Mouse (Mus musculus): ENCODE data around the gene Dll4. TPM values are rescaled to one million over a fixed set of nuclear protein-coding genes. Genes with fewer than 3 reads are reported as not detected.

Dll4 gene
- total RNA-seq, 1 experiment, result 0.27 TPM

- no peaks in the 10 kb centered on the region for H3K36me3 ChIP-seq (ENCODE audit: control insufficient read depth, insufficient read depth, low read length, poor library complexity, severe bottlenecking)
- TF ChIP-seq CHD2 (IDR thresholded peaks at IDR 0.05; ENCODE audit: low read depth, low read length) (no peak), MAFK (IDR thresholded peaks at IDR 0.05; ENCODE audit: insufficient read depth, low read depth, low read length) (no peak), HCFC1 (IDR thresholded peaks at IDR 0.05; ENCODE audit: borderline replicate concordance, insufficient read depth, low read length) (no peak), ZC3H11A (IDR thresholded peaks at IDR 0.05; ENCODE audit: borderline replicate concordance, low read depth, low read length) (no peak), ZNF384 (IDR thresholded peaks at IDR 0.05; ENCODE audit: low read depth, low read length) (no peak)
- H3K9ac ChIP-seq (ENCODE audit: insufficient read depth, low read depth, low read length, poor library complexity, severe bottlenecking), result peak overlapping the region; percentile 23; the same call in 1 of the 2 replicates
- no peak for DNase-seq (ENCODE audit: low read depth, low spot score)
- in situ Hi-C loops (cut with MboI; ENCODE audit: low sequenced_read_pairs in 2 of 2, unreplicated experiment in 2 of 2), result loop anchor here in 1 of 2 experiments (25.0 kb wide), 1 partner anchor 186 kb away; no protein-coding TSS in a partner anchor
- H3K4me1 ChIP-seq (ENCODE audit: control insufficient read depth in 2 of 2, insufficient read depth in 2 of 2, low read length in 2 of 2, poor library complexity in 1 of 2), result peaks cover 0 to 5% of the 10 kb centered on the region in 2 experiments; a peak in 2 of 4 replicates
- peak overlapping the region; percentile 62 to 69 for H3K4me3 ChIP-seq (ENCODE audit: insufficient read depth in 1 of 2, low read depth in 1 of 2, low read length in 2 of 2, poor library complexity in 1 of 2, severe bottlenecking in 1 of 2)
- no peak overlapping the region for H3K27ac ChIP-seq (ENCODE audit: insufficient read depth, low read depth, low read length, poor library complexity, severe bottlenecking)
- H3K9me3 ChIP-seq (ENCODE audit: control insufficient read depth, insufficient read depth, low read depth, low read length), result no peaks in the 10 kb centered on the region
Measured at GRCm38 (mm10) chr2:119326161-119327101, 847 bp downstream of the Dll4 start.

GRCm38 (mm10) chr2:119327102-119327480 lies 1.5 kb downstream of the Dll4 start:
- Histone ChIP-seq H3K4me3 (ENCODE audit: insufficient read depth in 1 of 2, low read depth in 1 of 2, low read length in 2 of 2, poor library complexity in 1 of 2, severe bottlenecking in 1 of 2) (peak overlapping the region; percentile 62 to 69), H3K9ac (ENCODE audit: insufficient read depth, low read depth, low read length, poor library complexity, severe bottlenecking) (peak overlapping the region; percentile 37; the same call in 1 of the 2 replicates), H3K36me3 (ENCODE audit: control insufficient read depth, insufficient read depth, low read length, poor library complexity, severe bottlenecking) (no peaks in the 10 kb centered on the region), H3K27ac (ENCODE audit: insufficient read depth, low read depth, low read length, poor library complexity, severe bottlenecking) (no peak overlapping the region), H3K4me1 (ENCODE audit: control insufficient read depth in 2 of 2, insufficient read depth in 2 of 2, low read length in 2 of 2, poor library complexity in 1 of 2) (peaks cover 0 to 3% of the 10 kb centered on the region in 2 experiments; a peak in 1 of 4 replicates), H3K9me3 (ENCODE audit: control insufficient read depth, insufficient read depth, low read depth, low read length) (no peaks in the 10 kb centered on the region)
- no peak for TF ChIP-seq HCFC1 (IDR thresholded peaks at IDR 0.05; ENCODE audit: borderline replicate concordance, insufficient read depth, low read length)
- TF ChIP-seq CHD2 (IDR thresholded peaks at IDR 0.05; ENCODE audit: low read depth, low read length), result no peak
- no peak for TF ChIP-seq MAFK (IDR thresholded peaks at IDR 0.05; ENCODE audit: insufficient read depth, low read depth, low read length)
- TF ChIP-seq ZC3H11A (IDR thresholded peaks at IDR 0.05; ENCODE audit: borderline replicate concordance, low read depth, low read length), result no peak
- TF ChIP-seq ZNF384 (IDR thresholded peaks at IDR 0.05; ENCODE audit: low read depth, low read length), result no peak
- in situ Hi-C loops (cut with MboI; ENCODE audit: low sequenced_read_pairs in 2 of 2, unreplicated experiment in 2 of 2), result loop anchor here in 1 of 2 experiments (25.0 kb wide), 1 partner anchor 185 kb away; no protein-coding TSS in a partner anchor
- no peak for DNase-seq (ENCODE audit: low read depth, low spot score)

GRCm38 (mm10) chr2:119327942-119328526 lies 2.5 kb downstream of the Dll4 start:
- DNase-seq (ENCODE audit: low read depth, low spot score), result no peak
- Histone ChIP-seq H3K27ac (ENCODE audit: insufficient read depth, low read depth, low read length, poor library complexity, severe bottlenecking) (no peak overlapping the region), H3K4me1 (ENCODE audit: control insufficient read depth in 2 of 2, insufficient read depth in 2 of 2, low read length in 2 of 2, poor library complexity in 1 of 2) (peaks cover 0 to 3% of the 10 kb centered on the region in 2 experiments; a peak in 1 of 4 replicates), H3K9ac (ENCODE audit: insufficient read depth, low read depth, low read length, poor library complexity, severe bottlenecking) (no peak overlapping the region), H3K36me3 (ENCODE audit: control insufficient read depth, insufficient read depth, low read length, poor library complexity, severe bottlenecking) (no peaks in the 10 kb centered on the region), H3K4me3 (ENCODE audit: insufficient read depth in 1 of 2, low read depth in 1 of 2, low read length in 2 of 2, poor library complexity in 1 of 2, severe bottlenecking in 1 of 2) (no peak overlapping the region), H3K9me3 (ENCODE audit: control insufficient read depth, insufficient read depth, low read depth, low read length) (no peaks in the 10 kb centered on the region)
- in situ Hi-C loops (cut with MboI; ENCODE audit: low sequenced_read_pairs in 2 of 2, unreplicated experiment in 2 of 2), result loop anchor here in 1 of 2 experiments (25.0 kb wide), 1 partner anchor 184 kb away; no protein-coding TSS in a partner anchor
- no peak for TF ChIP-seq MAFK (IDR thresholded peaks at IDR 0.05; ENCODE audit: insufficient read depth, low read depth, low read length)
- no peak for TF ChIP-seq ZC3H11A (IDR thresholded peaks at IDR 0.05; ENCODE audit: borderline replicate concordance, low read depth, low read length)
- TF ChIP-seq CHD2 (IDR thresholded peaks at IDR 0.05; ENCODE audit: low read depth, low read length), result no peak
- TF ChIP-seq HCFC1 (IDR thresholded peaks at IDR 0.05; ENCODE audit: borderline replicate concordance, insufficient read depth, low read length), result no peak
- TF ChIP-seq ZNF384 (IDR thresholded peaks at IDR 0.05; ENCODE audit: low read depth, low read length), result no peak

DNA sequence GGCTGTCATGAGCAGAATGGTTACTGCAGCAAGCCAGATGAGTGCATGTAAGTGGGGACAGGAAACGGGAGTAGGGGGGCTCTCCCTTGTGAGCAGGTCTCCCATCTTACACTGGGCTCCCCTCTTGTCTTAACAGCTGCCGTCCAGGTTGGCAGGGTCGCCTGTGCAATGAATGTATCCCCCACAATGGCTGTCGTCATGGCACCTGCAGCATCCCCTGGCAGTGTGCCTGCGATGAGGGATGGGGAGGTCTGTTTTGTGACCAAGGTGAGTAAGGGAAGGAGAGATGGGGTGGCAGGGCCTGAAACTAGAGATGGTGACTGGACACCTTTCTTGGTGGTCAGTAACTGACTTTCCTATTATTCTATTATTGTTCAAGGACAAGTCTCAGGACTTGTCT lies 3.0 kb downstream of the Dll4 start:
- H3K27ac ChIP-seq (ENCODE audit: insufficient read depth, low read depth, low read length, poor library complexity, severe bottlenecking), result no peak overlapping the region
- no peak for DNase-seq (ENCODE audit: low read depth, low spot score)
- no peak for TF ChIP-seq ZC3H11A (IDR thresholded peaks at IDR 0.05; ENCODE audit: borderline replicate concordance, low read depth, low read length)
- TF ChIP-seq ZNF384 (IDR thresholded peaks at IDR 0.05; ENCODE audit: low read depth, low read length), result no peak
- no peak for TF ChIP-seq HCFC1 (IDR thresholded peaks at IDR 0.05; ENCODE audit: borderline replicate concordance, insufficient read depth, low read length)
- TF ChIP-seq MAFK (IDR thresholded peaks at IDR 0.05; ENCODE audit: insufficient read depth, low read depth, low read length), result no peak
- no peak overlapping the region for H3K9ac ChIP-seq (ENCODE audit: insufficient read depth, low read depth, low read length, poor library complexity, severe bottlenecking)
- peaks cover 0 to 3% of the 10 kb centered on the region in 2 experiments; a peak in 1 of 4 replicates for H3K4me1 ChIP-seq (ENCODE audit: control insufficient read depth in 2 of 2, insufficient read depth in 2 of 2, low read length in 2 of 2, poor library complexity in 1 of 2)
- in situ Hi-C loops (cut with MboI; ENCODE audit: low sequenced_read_pairs in 2 of 2, unreplicated experiment in 2 of 2), result loop anchor here in 1 of 2 experiments (25.0 kb wide), 1 partner anchor 184 kb away; no protein-coding TSS in a partner anchor
- no peaks in the 10 kb centered on the region for H3K9me3 ChIP-seq (ENCODE audit: control insufficient read depth, insufficient read depth, low read depth, low read length)
- H3K4me3 ChIP-seq (ENCODE audit: insufficient read depth in 1 of 2, low read depth in 1 of 2, low read length in 2 of 2, poor library complexity in 1 of 2, severe bottlenecking in 1 of 2), result no peak overlapping the region
- no peaks in the 10 kb centered on the region for H3K36me3 ChIP-seq (ENCODE audit: control insufficient read depth, insufficient read depth, low read length, poor library complexity, severe bottlenecking)
